Mouse (Mus musculus) gonadal fat pad, adult 2 months (tissue): ENCODE results near the gene Chadl. TPM values are rescaled to one million over a fixed set of nuclear protein-coding genes. Genes with fewer than 3 reads are reported as not detected.

Source experiments
- DNase-seq: peaks from one replicate; pipeline ENCODE4 v3.0.0-alpha.2; 2012; ENCODE audit warnings: low read depth
- polyA plus RNA-seq: library from polyadenylated mRNA; depleted of rRNA; stranded (reverse); fragments of >200 nt; gene quantifications from 2 replicates; pipeline ENCODE4 v1.2.3, GENCODE M21; 2012

The Chadl gene
- polyA plus RNA-seq, 1 experiment: 2.1 TPM

- DNase-seq: no peak
These were observed 3.5 kb upstream of the Chadl start for GRCm38 (mm10) chr15:81700601-81701000.

GRCm38 (mm10) chr15:81700161-81700560 lies 3.1 kb upstream of the Chadl start:
- no peak for DNase-seq

GRCm38 (mm10) chr15:81698532-81698931 lies 1.4 kb upstream of the Chadl start:
- peak; percentile 38 for DNase-seq

- no peak for DNase-seq
These were observed 760 bp upstream of the Chadl start for GRCm38 (mm10) chr15:81697847-81698246.

GRCm38 (mm10) chr15:81694891-81695290 lies 2.2 kb downstream of the Chadl start:
- DNase-seq: no peak

- DNase-seq: no peak
These were observed 2.9 kb downstream of the Chadl start for GRCm38 (mm10) chr15:81693967-81694881.

- no peak for DNase-seq
These were observed 3.6 kb downstream of the Chadl start for GRCm38 (mm10) chr15:81693366-81693966.

- peak; percentile 88 for DNase-seq
These were observed 16.7 kb downstream of the Chadl start for GRCm38 (mm10) chr15:81680301-81680805.

GRCm38 (mm10) chr15:81676637-81677036 lies 20.4 kb downstream of the Chadl start:
- DNase-seq: no peak

- no peak for DNase-seq
These were observed 26.9 kb downstream of the Chadl start for GRCm38 (mm10) chr15:81670231-81670640.

- DNase-seq: no peak
These were observed 30.1 kb downstream of the Chadl start for GRCm38 (mm10) chr15:81666957-81667356.

GRCm38 (mm10) chr15:81663697-81664561 lies 33.2 kb downstream of the Chadl start, which contains the start of gene L3mbtl2:
Gene L3mbtl2 (plus strand): TSS chr15:81663889.
- DNase-seq: peak; percentile 28

GRCm38 (mm10) chr15:81663281-81663680 lies 33.8 kb downstream of the Chadl start:
- DNase-seq: no peak

GRCm38 (mm10) chr15:81661701-81662100 lies 35.4 kb downstream of the Chadl start:
- no peak for DNase-seq

GRCm38 (mm10) chr15:81650636-81651035 lies 46.5 kb downstream of the Chadl start:
- no peak for DNase-seq

GRCm38 (mm10) chr15:81649516-81650455 lies 47.3 kb downstream of the Chadl start:
- peak; percentile 27 for DNase-seq
